Mouse (Mus musculus): ENCODE measurements around the gene Thap11. TPM values are rescaled to one million over a fixed set of nuclear protein-coding genes. Genes with fewer than 3 reads are reported as not detected.

Thap11 gene
- total and polyA plus RNA-seq, 3 experiments, result 21.3 to 42.6 (median 31.9) TPM

- H3K9me3 ChIP-seq (replicated peaks; ENCODE audit: low read length), result no peaks in the 10 kb centered on the region
- in situ Hi-C loops (cut with MboI; ENCODE audit: low pct_ligation_motif_present, low pct_unique_long_range_greater_than_20kb, low sequenced_read_pairs) (no loop called here), dilution Hi-C loops (cut with MboI; ENCODE audit: extremely low pct_ligation_motif_present, extremely low pct_unique_long_range_greater_than_20kb, low sequenced_read_pairs) (no loop called here)
- peak overlapping the region; percentile 47; the same call in 1 of the 2 replicates for H3K4me2 ChIP-seq (ENCODE audit: insufficient read depth, low read depth, poor library complexity, severe bottlenecking)
- peaks cover 2 to 13% of the 10 kb centered on the region in 2 experiments for H3K36me3 ChIP-seq (replicated peaks in 1 of 2; ENCODE audit: control insufficient read depth in 1 of 2, insufficient read depth in 1 of 2, low read length in 1 of 2)
- H3K9ac ChIP-seq (ENCODE audit: insufficient read depth, low read depth), result peak overlapping the region; percentile 83; the same call in 1 of the 2 replicates
- DNase-seq (ENCODE audit: extremely low read depth), result no peak
- no peaks in the 10 kb centered on the region for H3K27me3 ChIP-seq (replicated peaks)
- peak overlapping the region in 1 of 3 experiments; percentile 80 for H3K4me3 ChIP-seq (replicated peaks in 1 of 3; ENCODE audit: low read depth in 2 of 3, low read length in 2 of 3, poor library complexity in 1 of 3)
- peaks cover 10 to 50% of the 10 kb centered on the region in 2 experiments; a peak in 3 of 4 replicates for H3K4me1 ChIP-seq (ENCODE audit: control insufficient read depth in 1 of 2, insufficient read depth in 2 of 2)
- H3K79me2 ChIP-seq (replicated peaks; ENCODE audit: control insufficient read depth, extremely low read depth, insufficient read depth, poor library complexity, severe bottlenecking), result peaks cover 33% of the 10 kb centered on the region
- no peak overlapping the region for H3K27ac ChIP-seq (ENCODE audit: insufficient read depth, low read depth)
- no peak for TF ChIP-seq JUND (conservative IDR thresholded peaks at IDR 0.05; ENCODE audit: low read depth, low read length)
- TF ChIP-seq UBTF (IDR thresholded peaks at IDR 0.05; ENCODE audit: low read depth, low read length), result no peak
- no peak for TF ChIP-seq E2F4 (IDR thresholded peaks at IDR 0.05; ENCODE audit: insufficient replicate concordance, low read depth, low read length)
- no peak for TF ChIP-seq ETS1 (conservative IDR thresholded peaks at IDR 0.05; ENCODE audit: low read depth, low read length)
- TF ChIP-seq ZC3H11A (IDR thresholded peaks at IDR 0.05; ENCODE audit: low read depth, low read length), result no peak
- TF ChIP-seq RAD21 (IDR thresholded peaks at IDR 0.05; ENCODE audit: low read depth, low read length), result no peak
- no peak for TF ChIP-seq BHLHE40 (IDR thresholded peaks at IDR 0.05; ENCODE audit: low read depth, low read length)
- TF ChIP-seq SMC3 (IDR thresholded peaks at IDR 0.05; ENCODE audit: low read depth, low read length), result no peak
- no peak for TF ChIP-seq MAX (IDR thresholded peaks at IDR 0.05; ENCODE audit: low read length)
- TF ChIP-seq PAX5 (IDR thresholded peaks at IDR 0.05; ENCODE audit: low read length), result no peak
- TF ChIP-seq CTCF (conservative IDR thresholded peaks at IDR 0.05 in 1 of 2, IDR thresholded peaks at IDR 0.05 in 1 of 2; ENCODE audit: low read depth in 2 of 2, low read length in 2 of 2), result no peak
- no peak for TF ChIP-seq USF2 (conservative IDR thresholded peaks at IDR 0.05; ENCODE audit: low read depth, low read length)
- no peak for TF ChIP-seq CHD1 (IDR thresholded peaks at IDR 0.05; ENCODE audit: low read depth, low read length)
- TF ChIP-seq MXI1 (IDR thresholded peaks at IDR 0.05; ENCODE audit: low read depth, low read length), result no peak
- TF ChIP-seq SIN3A (IDR thresholded peaks at IDR 0.05; ENCODE audit: low read length), result no peak
- no peak for TF ChIP-seq MYC (IDR thresholded peaks at IDR 0.05; ENCODE audit: low read depth, low read length)
- TF ChIP-seq USF1 (IDR thresholded peaks at IDR 0.05; ENCODE audit: low read depth, low read length), result no peak
- no peak for TF ChIP-seq ZMIZ1 (IDR thresholded peaks at IDR 0.05; ENCODE audit: low read depth, low read length)
- no peak for TF ChIP-seq CHD2 (IDR thresholded peaks at IDR 0.05; ENCODE audit: low read length)
- no peak for TF ChIP-seq ELF1 (IDR thresholded peaks at IDR 0.05; ENCODE audit: low read depth, low read length)
Measured at GRCm38 (mm10) chr8:105854303-105854702, 629 bp upstream of the Thap11 start.
